Comparison of ENCODE assay signal across 19 mouse cellular contexts in genomic region chrX:85576310-85576709, GRCm38 (mm10). TPM values are rescaled to one million over a fixed set of nuclear protein-coding genes. Genes with fewer than 3 reads are reported as not detected.
A peak's percentile ranks its signal among the peaks of the same experiment; 100 is the strongest.
DNase-seq lines count a peak whose midpoint lies in the region; ATAC-seq and TF ChIP-seq lines count a peak whose summit lies in the region.
"Had no signal": no experiment of that assay in that cellular context is flagged by ENCODE, and none has a peak within 500 bp of the region (broad histone marks: within the 10 kb centered on the region; RNA-seq: fewer than 3 reads in every experiment).

No protein-coding gene starts in this region.

- no peaks in the 10 kb centered on the region for H3K9me3 ChIP-seq in heart, embryonic 10.5 days
- no peaks in the 10 kb centered on the region for H3K9me3 ChIP-seq in lung, embryonic 14.5 days (ENCODE audit: low read depth, low read length)
- H3K9me3 ChIP-seq in liver, embryonic 15.5 days (replicated peaks), result no peaks in the 10 kb centered on the region
- H3K9me3 ChIP-seq: embryonic facial prominence, embryonic 13.5 days; forebrain, embryonic 10.5 days; limb, embryonic 13.5 days; midbrain, embryonic 13.5 days; neural tube, embryonic 12.5 days had no signal

- no peak for TF ChIP-seq POLR2A in heart, adult 2 months (IDR thresholded peaks at IDR 0.05; ENCODE audit: insufficient read depth, low read depth, low read length)

- no peak for TF ChIP-seq EP300 in heart, adult 2 months (IDR thresholded peaks at IDR 0.05; ENCODE audit: insufficient read depth, low read depth, low read length)

- no peak overlapping the region for H3K9ac ChIP-seq in heart, adult 2 months (ENCODE audit: low read depth, low read length)
- no peak overlapping the region for H3K9ac ChIP-seq in lung, embryonic 14.5 days
- H3K9ac ChIP-seq in liver, embryonic 15.5 days, result peak overlapping the region; percentile 50
- H3K9ac ChIP-seq: embryonic facial prominence, embryonic 13.5 days; forebrain, postnatal 0 days; limb, embryonic 13.5 days; midbrain, embryonic 13.5 days; neural tube, embryonic 12.5 days had no signal

- DNase-seq in heart, embryonic 10.5 days (ENCODE audit: low spot score), result peak; percentile 75
- DNase-seq in heart, adult 2 months, result no peak
- no peak for DNase-seq in lung, embryonic 14.5 days
- no peak for DNase-seq in lung, postnatal 14 days
- no peak for DNase-seq in layer of hippocampus, postnatal 14 days (ENCODE audit: low spot score in 2 of 2)
- no peak for DNase-seq in kidney, postnatal 14 days
- DNase-seq: cerebellum, adult 9-10 months; forebrain, postnatal 0 days; kidney, adult 11 months; right cerebral cortex, postnatal 4 days had no signal

- no peak for TF ChIP-seq CTCF in heart, adult 2 months (IDR thresholded peaks at IDR 0.05)
- TF ChIP-seq CTCF in lung, embryonic 14.5 days (IDR thresholded peaks at IDR 0.05; ENCODE audit: low read depth), result no peak

- 0 out of 2 replicates have a peak, but pooled peaks cover 3% of the 10 kb centered on the region for H3K4me1 ChIP-seq in heart, embryonic 10.5 days
- no peaks in the 10 kb centered on the region; the same call in 1 of the 2 replicates for H3K4me1 ChIP-seq in heart, adult 2 months (ENCODE audit: control insufficient read depth, insufficient read depth, low read length)
- H3K4me1 ChIP-seq in lung, embryonic 14.5 days (ENCODE audit: insufficient read depth), result no peaks in the 10 kb centered on the region
- peaks cover 35% of the 10 kb centered on the region for H3K4me1 ChIP-seq in liver, embryonic 15.5 days (replicated peaks)
- H3K4me1 ChIP-seq: embryonic facial prominence, embryonic 13.5 days; forebrain, embryonic 10.5 days; limb, embryonic 13.5 days; neural tube, embryonic 12.5 days had no signal

- 0 out of 2 replicates have a peak overlapping the region, but pooled peaks have one; percentile 4 for H3K4me2 ChIP-seq in lung, embryonic 14.5 days
- H3K4me2 ChIP-seq in liver, embryonic 15.5 days, result peak overlapping the region; percentile 63
- H3K4me2 ChIP-seq: embryonic facial prominence, embryonic 13.5 days; limb, embryonic 13.5 days; midbrain, embryonic 13.5 days; neural tube, embryonic 12.5 days had no signal

- H3K27ac ChIP-seq in heart, embryonic 10.5 days, result no peak overlapping the region
- H3K27ac ChIP-seq in heart, adult 2 months, result no peak overlapping the region
- H3K27ac ChIP-seq in lung, embryonic 14.5 days (ENCODE audit: low read depth), result no peak overlapping the region
- peak overlapping the region; percentile 88 for H3K27ac ChIP-seq in liver, embryonic 15.5 days (replicated peaks)
- H3K27ac ChIP-seq: embryonic facial prominence, embryonic 13.5 days; forebrain, embryonic 10.5 days; limb, embryonic 13.5 days; midbrain, embryonic 13.5 days; neural tube, embryonic 12.5 days had no signal

- H3K79me2 ChIP-seq in heart, adult 2 months (replicated peaks; ENCODE audit: control insufficient read depth, insufficient read depth, low read length), result no peaks in the 10 kb centered on the region

- WGBS in heart, embryonic 10.5 days, result 21% methylated on average over 6 of the region's 6 CpGs
- 49% methylated on average over 6 of the region's 6 CpGs for WGBS in heart, adult 2 months
- WGBS in lung, embryonic 14.5 days, result 42% methylated on average over 6 of the region's 6 CpGs
- WGBS in liver, embryonic 15.5 days (ENCODE audit: insufficient replicate concordance), result 25% methylated on average over 6 of the region's 6 CpGs

- 0 out of 2 replicates have a peak overlapping the region, but pooled peaks have one; percentile 15 for H3K4me3 ChIP-seq in heart, embryonic 10.5 days
- no peak overlapping the region for H3K4me3 ChIP-seq in heart, adult 2 months
- H3K4me3 ChIP-seq in lung, embryonic 14.5 days (ENCODE audit: low read depth, low read length), result no peak overlapping the region
- H3K4me3 ChIP-seq in liver, embryonic 15.5 days (replicated peaks), result peak overlapping the region; percentile 46
- H3K4me3 ChIP-seq: embryonic facial prominence, embryonic 13.5 days; forebrain, embryonic 10.5 days; limb, embryonic 13.5 days; midbrain, embryonic 13.5 days; neural tube, embryonic 12.5 days had no signal

- no peak for ATAC-seq in lung, embryonic 14.5 days (ENCODE audit: insufficient read depth)
- peak; percentile 37 for ATAC-seq in liver, embryonic 15.5 days (ENCODE audit: insufficient read depth)
- ATAC-seq: CD4-positive, CD25-positive, alpha-beta regulatory T cell, adult 4 months; forebrain, postnatal 0 days; hindbrain, embryonic 16.5 days; lung, postnatal 0 days; midbrain, embryonic 13.5 days had no signal

- intact Hi-C loops in heart, adult 2 months (cut with DNase I), result loop anchor here (5.0 kb wide), 1 partner anchor 201 kb away; the partner anchor contains the start of gene Gk

- no peaks in the 10 kb centered on the region for H3K36me3 ChIP-seq in heart, embryonic 10.5 days
- H3K36me3 ChIP-seq in heart, adult 2 months (ENCODE audit: control insufficient read depth, insufficient read depth, low read length), result no peaks in the 10 kb centered on the region
- no peaks in the 10 kb centered on the region for H3K36me3 ChIP-seq in lung, embryonic 14.5 days (ENCODE audit: insufficient read depth)
- no peaks in the 10 kb centered on the region for H3K36me3 ChIP-seq in liver, embryonic 15.5 days (replicated peaks)
- H3K36me3 ChIP-seq: embryonic facial prominence, embryonic 13.5 days; forebrain, embryonic 10.5 days; limb, embryonic 13.5 days; midbrain, embryonic 13.5 days; neural tube, embryonic 12.5 days had no signal

- H3K27me3 ChIP-seq in heart, embryonic 10.5 days (ENCODE audit: insufficient read depth, poor library complexity, severe bottlenecking), result peaks cover 7% of the 10 kb centered on the region; the same call in 1 of the 2 replicates
- H3K27me3 ChIP-seq in heart, adult 2 months (ENCODE audit: control insufficient read depth, insufficient read depth, low read length), result no peaks in the 10 kb centered on the region
- no peaks in the 10 kb centered on the region for H3K27me3 ChIP-seq in lung, embryonic 14.5 days (ENCODE audit: insufficient read depth, low read length)
- no peaks in the 10 kb centered on the region for H3K27me3 ChIP-seq in liver, embryonic 15.5 days
- H3K27me3 ChIP-seq: midbrain, embryonic 13.5 days; neural tube, embryonic 12.5 days had no signal

RNA-seq across cellular contexts. Expression of gene Tab3, which starts 2.5 kb away (rescaled TPM):
- polyA plus RNA-seq in heart, embryonic 10.5 days (2016; fragmentation: Nextera tagmentation; extraction: Ambion mirVana), result 5.6 and 5.9 TPM in 2 replicates
- total RNA-seq in heart, adult 2 months (2021), result 1 to 10 TPM; 8.4 to 8.9 TPM
- 2.4 and 4.6 TPM in 2 replicates for polyA plus RNA-seq in heart, adult 2 months (2012; rRNA removed)
- 3.6 and 4.4 TPM in 2 replicates for polyA plus RNA-seq in lung, embryonic 14.5 days (2014; fragmentation: Nextera tagmentation; extraction: Ambion mirVana)
- 7.3 and 8.2 TPM in 2 replicates for polyA plus RNA-seq in liver, embryonic 15.5 days (2015; fragmentation: Nextera tagmentation; extraction: Ambion mirVana)
- total RNA-seq in layer of hippocampus, postnatal 14 days (2021), result 10 to 100 TPM; 15.2 to 15.6 TPM

Comparison
In these comparisons a context has a peak if more than half of its experiments do, and no peak if none do; other contexts are left out.
1. H3K4me3 ChIP-seq: peak in heart, embryonic 10.5 days (single experiment) and liver, embryonic 15.5 days (single experiment); none in heart, adult 2 months (single experiment) and lung, embryonic 14.5 days (single experiment).